Mouse (Mus musculus) C2C12 (cell line): ENCODE results near the gene Gm42791. TPM values are rescaled to one million over a fixed set of nuclear protein-coding genes. Genes with fewer than 3 reads are reported as not detected.

ENCODE experiments used
- H3K27me3 ChIP-seq: one replicate; pipeline ENCODE4 v1.6.1; 2011; ENCODE audit not compliant: control insufficient read depth, insufficient read depth, insufficient read length
- H3K36me3 ChIP-seq: one replicate; pipeline ENCODE4 v1.6.1; 2011; ENCODE audit not compliant: control insufficient read depth, insufficient read depth
- H3K4me3 ChIP-seq: one replicate; pipeline ENCODE4 v1.5.1; 2011; ENCODE audit warnings: mild to moderate bottlenecking, control low read depth; ENCODE audit not compliant: poor library complexity, insufficient read depth, severe bottlenecking
- H3K79me2 ChIP-seq: one replicate; pipeline ENCODE4 v1.6.1; 2011; ENCODE audit not compliant: control insufficient read depth, insufficient read depth
- H3K79me3 ChIP-seq: one replicate; pipeline ENCODE4 v1.6.1; 2011; ENCODE audit warnings: low read depth, control low read depth
- H3ac ChIP-seq: one replicate; pipeline ENCODE3; 2011; ENCODE audit warnings: low read depth; ENCODE audit not compliant: control insufficient read depth, insufficient read length
- CEBPB ChIP-seq: IDR thresholded peaks from one replicate; pipeline ENCODE4 v1.6.1; 2011; ENCODE audit warnings: low read depth, mild to moderate bottlenecking, control low read depth, moderate library complexity
- CTCF ChIP-seq: IDR thresholded peaks from one replicate; pipeline ENCODE4 v1.5.1; 2011; ENCODE audit not compliant: control insufficient read depth, insufficient read depth, insufficient read length
- FOSL1 ChIP-seq: IDR thresholded peaks from one replicate; pipeline ENCODE4 v1.8.0; 2011; ENCODE audit warnings: mild to moderate bottlenecking, low read length; ENCODE audit not compliant: poor library complexity, insufficient read depth, severe bottlenecking
- MAX ChIP-seq: IDR thresholded peaks from one replicate; pipeline ENCODE4 v1.6.1; 2011; ENCODE audit warnings: mild to moderate bottlenecking, control low read depth
- MYOD1 ChIP-seq: IDR thresholded peaks from one replicate; pipeline ENCODE4 v1.6.1; 2011; ENCODE audit warnings: low read depth; ENCODE audit not compliant: control insufficient read depth, insufficient read length
- MYOG ChIP-seq: IDR thresholded peaks from one replicate; pipeline ENCODE4 v1.6.1; 2011; ENCODE audit not compliant: control insufficient read depth, insufficient read length; ENCODE audit errors: extremely low read depth
- USF1 ChIP-seq: IDR thresholded peaks from one replicate; pipeline ENCODE4 v1.6.1; 2011; ENCODE audit warnings: low read depth, mild to moderate bottlenecking, control low read depth, moderate library complexity
- polyA plus RNA-seq: library from polyadenylated mRNA; unstranded; fragments of >200 nt; fragmentation: generic; extraction: Trizol; gene quantifications from one replicate; pipeline ENCODE4 v1.2.1, GENCODE M21; 2012; ENCODE audit warnings: missing spikeins

Gene Gm42791
- polyA plus RNA-seq, 1 experiment: not detected

GRCm38 (mm10) chr5:148924586-148924985 lies 70.4 kb downstream of the Gm42791 start:
- Histone ChIP-seq H3K79me2 (peaks cover 24% of the 10 kb centered on the region), H3K36me3 (no peaks in the 10 kb centered on the region), H3K27me3 (no peaks in the 10 kb centered on the region), H3K4me3 (no peak overlapping the region), H3K79me3 (no peaks in the 10 kb centered on the region), H3ac (no peak overlapping the region)
- TF ChIP-seq CEBPB: no peak
- no peak for TF ChIP-seq USF1
- TF ChIP-seq CTCF: no peak
- no peak for TF ChIP-seq MAX
- TF ChIP-seq MYOG: no peak
- no peak for TF ChIP-seq MYOD1
- TF ChIP-seq FOSL1: no peak

- Histone ChIP-seq H3K36me3 (no peaks in the 10 kb centered on the region), H3K79me2 (peaks cover 24% of the 10 kb centered on the region), H3K4me3 (no peak overlapping the region), H3K27me3 (no peaks in the 10 kb centered on the region), H3ac (no peak overlapping the region), H3K79me3 (no peaks in the 10 kb centered on the region)
- TF ChIP-seq MYOG (no peak), MAX (no peak), CEBPB (no peak), FOSL1 (no peak), CTCF (no peak)
These were observed 70.9 kb downstream of the Gm42791 start for GRCm38 (mm10) chr5:148924051-148924450.

- no peak overlapping the region for H3ac ChIP-seq
- no peaks in the 10 kb centered on the region for H3K79me3 ChIP-seq
- no peaks in the 10 kb centered on the region for H3K36me3 ChIP-seq
- peaks cover 24% of the 10 kb centered on the region for H3K79me2 ChIP-seq
- no peak overlapping the region for H3K4me3 ChIP-seq
- H3K27me3 ChIP-seq: no peaks in the 10 kb centered on the region
- TF ChIP-seq CEBPB (no peak), MAX (no peak), MYOG (no peak), FOSL1 (no peak), USF1 (no peak), CTCF (no peak), MYOD1 (no peak)
These were observed 71.5 kb downstream of the Gm42791 start for GRCm38 (mm10) chr5:148923408-148923807.

GRCm38 (mm10) chr5:148922773-148923172 lies 72.2 kb downstream of the Gm42791 start:
- H3K36me3 ChIP-seq: no peaks in the 10 kb centered on the region
- H3K27me3 ChIP-seq: no peaks in the 10 kb centered on the region
- H3K79me2 ChIP-seq: peaks cover 19% of the 10 kb centered on the region
- H3ac ChIP-seq: no peak overlapping the region
- no peak overlapping the region for H3K4me3 ChIP-seq
- TF ChIP-seq MAX: no peak
- no peak for TF ChIP-seq FOSL1
- TF ChIP-seq CEBPB: no peak
- no peak for TF ChIP-seq MYOD1
- TF ChIP-seq USF1: no peak
- no peak for TF ChIP-seq CTCF
- TF ChIP-seq MYOG: no peak
- no peaks in the 10 kb centered on the region for H3K79me3 ChIP-seq

GRCm38 (mm10) chr5:148918049-148918448 lies 76.9 kb downstream of the Gm42791 start:
- H3ac ChIP-seq: no peak overlapping the region
- no peaks in the 10 kb centered on the region for H3K36me3 ChIP-seq
- no peaks in the 10 kb centered on the region for H3K79me3 ChIP-seq
- H3K4me3 ChIP-seq: no peak overlapping the region
- no peak for TF ChIP-seq MAX
- no peak for TF ChIP-seq MYOG
- TF ChIP-seq FOSL1: no peak
- no peak for TF ChIP-seq CTCF
- no peak for TF ChIP-seq MYOD1
- H3K27me3 ChIP-seq: no peaks in the 10 kb centered on the region
- no peaks in the 10 kb centered on the region for H3K79me2 ChIP-seq

- Histone ChIP-seq H3ac (no peak overlapping the region), H3K36me3 (no peaks in the 10 kb centered on the region), H3K79me2 (no peaks in the 10 kb centered on the region), H3K4me3 (no peak overlapping the region), H3K79me3 (no peaks in the 10 kb centered on the region), H3K27me3 (no peaks in the 10 kb centered on the region)
- TF ChIP-seq MYOD1: no peak
- no peak for TF ChIP-seq USF1
- TF ChIP-seq CTCF: no peak
These were observed 78.2 kb downstream of the Gm42791 start for GRCm38 (mm10) chr5:148916775-148917174.
